Mouse (Mus musculus): ENCODE data around the gene Cenpo.
"Not testable (repeated sequence)": the region's sequence is repeated elsewhere in the genome, so short reads cannot be mapped to it uniquely, and the experiment has no call there.

Cenpo gene

DNA sequence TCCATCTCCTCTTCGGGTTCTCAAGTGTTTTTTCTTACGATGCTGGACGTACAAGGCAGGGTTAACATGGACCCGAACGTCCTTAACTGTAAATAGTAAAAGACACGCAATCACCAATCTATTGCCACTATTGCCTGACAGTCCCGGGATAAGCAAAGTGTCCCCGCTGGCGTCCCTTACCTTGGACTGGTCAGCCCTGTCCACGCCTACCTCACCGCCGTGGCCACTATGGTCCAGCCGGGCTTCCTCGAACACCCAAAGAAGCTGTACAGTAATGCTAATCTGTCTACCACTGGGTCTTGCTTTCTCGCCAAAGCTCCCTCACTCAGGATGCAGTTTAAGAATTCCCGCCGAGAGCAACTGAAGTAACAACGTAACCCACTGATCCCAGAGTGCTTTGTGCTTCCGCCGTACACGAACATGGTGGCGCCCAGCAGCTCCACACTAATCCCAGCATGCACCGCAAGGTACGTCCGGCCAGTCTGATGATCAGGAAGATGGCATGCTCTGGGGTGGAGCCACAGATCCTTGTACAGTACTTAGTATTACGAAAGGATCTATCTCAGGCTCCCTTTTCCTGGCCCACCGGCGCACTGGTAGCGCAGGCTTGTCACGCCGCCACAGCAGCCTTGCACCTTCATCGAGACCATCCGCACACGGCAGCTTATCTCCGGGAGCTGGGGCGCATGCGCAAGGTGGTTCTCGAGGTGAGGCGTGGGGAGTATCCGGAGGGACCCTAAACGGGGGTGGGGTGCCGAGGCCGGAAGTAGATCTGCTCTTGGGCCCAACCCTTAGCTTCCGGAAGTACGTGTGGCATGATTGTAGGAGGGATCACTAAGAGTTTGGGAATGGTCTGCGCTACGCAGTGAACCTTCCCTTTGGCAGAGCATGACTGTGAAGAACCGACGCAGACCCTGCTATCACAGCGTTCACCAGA is at the start of gene Cenpo, which contains the start of gene Ptrhd1:
TSS of gene Cenpo (minus strand) at position 723 of the 937 bp plus-strand sequence.
TSS of gene Ptrhd1 (plus strand) at position 456 of the 937 bp plus-strand sequence.
- DNase-seq (ENCODE audit: low spot score): peak; percentile 97

DNA sequence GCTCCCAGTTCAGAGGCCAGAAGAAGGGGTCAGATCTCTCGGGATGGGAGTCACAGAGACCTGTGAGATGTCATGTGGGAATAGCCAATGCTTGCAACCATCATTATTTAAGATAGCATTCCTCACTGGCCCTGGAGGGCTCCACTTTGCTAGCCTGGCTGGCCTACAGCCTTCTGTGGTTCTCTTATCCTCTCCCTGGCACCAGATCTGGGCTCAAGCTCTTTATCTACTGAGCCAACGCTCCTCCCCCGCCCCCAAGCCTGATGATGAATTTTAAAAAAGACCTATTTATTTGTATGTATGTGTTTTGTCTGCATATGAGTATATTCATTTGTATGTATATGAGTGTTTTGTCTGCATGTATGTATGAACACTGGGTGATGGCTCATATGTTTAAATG is 45.8 kb upstream of the Cenpo start:
- DNase-seq (ENCODE audit: low spot score): no peak

DNA sequence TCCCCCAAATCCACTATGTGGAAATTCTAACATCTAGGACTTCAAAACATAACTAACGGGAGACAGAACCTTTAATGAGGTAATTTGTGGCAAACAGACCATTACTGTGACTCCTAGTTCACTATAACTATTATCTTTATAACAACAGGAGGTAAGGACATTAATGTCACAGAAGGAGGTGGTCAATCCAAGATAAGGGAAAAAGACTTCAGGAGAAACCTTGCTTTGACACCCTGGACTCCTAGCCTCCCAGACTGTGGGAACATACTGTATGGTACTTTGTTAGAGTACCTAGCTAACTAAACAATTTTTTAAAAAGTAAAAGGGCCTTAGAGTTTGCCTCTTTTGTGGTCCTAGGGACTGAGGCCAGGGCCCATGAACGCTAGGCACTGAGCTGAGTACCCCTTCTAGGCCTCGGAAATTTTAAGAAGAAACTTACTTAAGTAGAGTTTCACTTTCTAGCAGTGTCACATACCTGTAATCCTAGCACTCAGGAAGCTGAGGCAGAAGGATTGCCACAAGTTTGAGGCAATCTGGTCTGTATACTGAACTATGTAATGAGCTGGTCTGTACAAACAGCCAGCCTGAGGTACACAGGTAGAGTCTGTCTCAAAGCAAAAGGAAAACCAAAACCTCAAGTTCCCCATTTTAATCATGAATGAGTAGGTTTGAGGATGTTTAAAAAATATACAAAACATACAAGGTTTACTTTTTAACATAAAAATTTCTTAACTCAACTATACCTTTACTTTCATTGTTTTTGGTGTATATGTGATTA is 45.1 kb upstream of the Cenpo start:
- DNase-seq (ENCODE audit: low spot score): no peak

DNA sequence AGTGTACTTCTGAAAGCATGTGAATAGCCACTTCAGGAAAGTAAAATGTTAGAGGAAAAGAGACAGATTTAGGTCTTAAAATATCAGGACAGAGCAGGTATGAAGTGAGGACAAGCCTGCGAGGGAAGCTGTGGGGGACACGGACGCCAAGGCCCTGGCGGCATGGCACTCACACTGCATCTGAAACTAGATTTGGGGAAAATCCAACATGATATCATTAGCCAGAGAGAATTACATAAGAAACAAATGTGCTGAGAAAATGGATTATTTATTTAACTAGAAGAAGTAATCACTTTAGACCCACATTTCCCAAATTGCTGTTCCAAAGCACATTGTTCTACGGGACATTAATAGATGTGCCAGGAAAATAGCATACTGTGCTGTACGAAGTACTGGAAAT is 37.0 kb upstream of the Cenpo start:
- no peak for DNase-seq (ENCODE audit: low spot score)

DNA sequence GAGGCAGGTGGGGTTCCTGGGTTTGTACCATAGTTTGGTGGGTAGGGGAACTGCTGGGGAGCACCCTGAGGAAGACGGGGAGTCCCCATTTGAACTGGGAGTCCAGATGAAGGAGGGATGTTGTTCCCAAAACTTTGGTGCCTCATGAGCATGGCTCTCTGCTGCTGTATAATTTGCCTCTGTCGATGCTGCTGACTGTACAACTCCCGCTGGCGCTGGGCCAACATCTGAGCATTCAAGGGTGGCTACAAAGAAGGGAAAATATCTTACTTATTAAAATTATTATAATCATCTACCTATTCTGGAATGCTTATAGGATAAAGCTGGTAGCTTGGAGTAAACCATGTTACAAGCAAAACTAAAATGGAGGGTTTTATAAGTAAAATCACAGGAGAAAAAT is 33.7 kb upstream of the Cenpo start:
- DNase-seq (ENCODE audit: low spot score): no peak

- no peak for DNase-seq (ENCODE audit: low spot score)
Measured at GRCm38 (mm10) chr12:4252742-4253655, 18.9 kb upstream of the Cenpo start.

- no peak for DNase-seq (ENCODE audit: low spot score)
Measured at GRCm38 (mm10) chr12:4249786-4250185, 15.7 kb upstream of the Cenpo start.

- DNase-seq (ENCODE audit: low spot score): no peak
Measured at GRCm38 (mm10) chr12:4245742-4246141, 11.6 kb upstream of the Cenpo start.

DNA sequence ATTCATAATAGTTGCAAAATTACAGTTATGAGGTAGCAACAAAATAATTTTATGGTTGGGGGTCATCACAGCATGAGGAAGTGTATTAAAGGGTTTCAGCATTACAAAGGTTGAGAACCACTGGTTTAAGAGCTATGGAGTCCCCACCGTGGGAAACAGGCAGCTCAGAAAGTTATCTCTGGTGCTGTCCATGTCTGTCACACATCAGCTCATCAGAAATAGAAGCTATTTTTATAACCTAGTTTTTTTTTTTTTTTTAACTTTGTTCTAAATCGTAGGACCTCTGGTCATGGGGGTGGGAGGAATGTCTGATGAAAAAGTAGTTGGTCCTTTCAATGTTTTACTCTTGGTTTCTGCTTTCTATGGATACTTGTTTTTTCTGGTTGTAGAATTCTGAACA is 9.7 kb upstream of the Cenpo start:
- no peak for DNase-seq (ENCODE audit: low spot score)

GRCm38 (mm10) chr12:4240281-4240680 is 6.2 kb upstream of the Cenpo start:
- not testable (repeated sequence) for DNase-seq (ENCODE audit: low spot score)

DNA sequence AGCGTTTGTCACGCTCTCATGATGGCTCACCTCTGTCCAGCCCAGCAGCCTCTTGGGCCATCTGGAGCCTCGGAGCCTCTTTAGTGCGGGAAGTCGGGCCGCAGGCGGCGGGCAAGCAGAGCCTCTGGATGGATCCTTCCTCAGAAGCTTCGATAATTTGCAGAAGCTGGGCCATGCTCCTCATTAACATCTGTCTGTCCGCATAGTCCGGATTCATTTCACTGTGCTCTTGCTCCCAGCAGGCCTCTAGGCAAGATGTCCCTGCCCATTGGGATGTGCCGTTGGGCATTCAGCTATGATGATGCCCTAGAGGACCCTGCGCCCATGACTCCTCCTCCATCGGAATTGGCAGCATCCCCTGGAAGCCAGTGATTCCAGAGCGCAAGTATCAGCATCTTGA is 3.4 kb upstream of the Cenpo start:
- DNase-seq (ENCODE audit: low spot score): no peak

DNA sequence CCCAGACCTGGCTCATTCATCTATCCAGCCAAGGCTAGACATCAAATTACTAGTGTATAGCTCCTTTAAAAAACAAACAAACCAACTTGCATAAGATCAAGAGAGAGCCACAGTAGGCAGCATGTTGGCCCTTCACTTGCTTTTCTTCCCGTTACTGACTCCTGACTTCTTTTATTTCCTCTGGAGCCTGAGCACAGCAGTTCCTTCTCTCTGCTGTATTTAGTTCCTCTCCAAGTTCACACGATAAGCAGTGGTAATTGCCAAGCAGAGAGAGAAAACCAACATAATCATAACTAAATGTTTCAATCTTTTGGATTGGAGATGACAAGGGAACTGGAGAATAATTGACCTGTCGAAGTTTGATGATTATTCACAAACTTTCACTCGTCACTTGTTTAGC is 1.3 kb downstream of the Cenpo start:
- no peak for DNase-seq (ENCODE audit: low spot score)

DNA sequence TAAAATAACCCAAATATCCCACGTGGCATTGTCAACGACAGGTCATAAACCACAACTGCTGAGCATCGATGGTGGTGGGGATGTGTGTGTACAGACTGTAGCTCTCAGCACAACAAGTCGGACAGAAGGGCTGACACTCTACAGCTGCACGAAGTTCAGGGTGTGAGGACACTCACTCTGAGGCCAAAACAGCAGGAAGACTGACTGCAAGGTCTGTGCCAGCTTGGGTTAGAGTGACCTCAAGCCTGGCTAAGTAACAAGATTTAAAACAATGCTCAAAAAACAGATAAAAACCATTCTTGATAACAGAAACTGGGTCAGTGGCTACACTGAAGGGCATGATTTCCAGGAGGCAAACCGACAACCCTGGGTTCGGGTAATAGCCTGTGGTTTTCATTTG is 3.9 kb downstream of the Cenpo start:
- DNase-seq (ENCODE audit: low spot score): no peak

DNA sequence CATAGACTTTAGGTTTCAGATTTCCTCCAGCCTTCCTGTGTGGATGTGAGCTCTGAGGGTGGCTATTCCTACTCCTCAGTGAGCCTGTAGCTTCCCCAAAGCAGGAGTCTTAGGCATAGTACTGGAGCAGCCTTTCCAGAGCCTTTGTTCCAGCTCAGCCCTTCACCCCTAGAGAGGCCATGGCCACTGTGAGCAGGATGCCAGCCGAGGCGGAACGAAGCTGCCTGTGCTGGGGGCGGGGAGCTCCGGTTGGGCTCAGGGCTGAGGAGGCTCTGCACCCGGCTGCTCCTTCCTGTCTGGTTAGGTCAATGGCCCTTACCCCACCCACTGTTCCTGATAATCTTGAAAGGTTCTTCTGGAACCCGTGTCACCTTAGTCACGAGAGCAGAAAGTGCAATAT is 21.2 kb downstream of the Cenpo start:
- DNase-seq (ENCODE audit: low spot score): peak; percentile 11

DNA sequence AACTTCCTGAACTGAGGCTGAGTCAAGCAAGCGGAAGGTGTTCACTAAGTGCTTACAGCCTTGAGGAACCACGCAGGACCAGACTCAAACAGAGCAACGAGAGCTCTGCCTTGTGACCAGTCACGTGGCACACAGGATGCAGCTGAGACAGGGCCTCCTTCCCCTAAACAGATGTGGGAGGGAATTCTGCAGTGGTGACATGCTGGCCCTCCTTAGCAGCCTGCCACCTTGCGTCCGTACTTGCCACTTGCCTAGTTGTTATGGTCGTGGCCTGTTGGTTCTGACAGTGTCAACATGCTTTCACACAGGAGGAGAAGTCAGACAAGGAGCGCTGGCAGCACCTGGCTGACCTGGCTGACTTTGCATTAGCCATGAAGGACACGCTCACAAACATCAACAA is 22.9 kb downstream of the Cenpo start:
- DNase-seq (ENCODE audit: low spot score): no peak

DNA sequence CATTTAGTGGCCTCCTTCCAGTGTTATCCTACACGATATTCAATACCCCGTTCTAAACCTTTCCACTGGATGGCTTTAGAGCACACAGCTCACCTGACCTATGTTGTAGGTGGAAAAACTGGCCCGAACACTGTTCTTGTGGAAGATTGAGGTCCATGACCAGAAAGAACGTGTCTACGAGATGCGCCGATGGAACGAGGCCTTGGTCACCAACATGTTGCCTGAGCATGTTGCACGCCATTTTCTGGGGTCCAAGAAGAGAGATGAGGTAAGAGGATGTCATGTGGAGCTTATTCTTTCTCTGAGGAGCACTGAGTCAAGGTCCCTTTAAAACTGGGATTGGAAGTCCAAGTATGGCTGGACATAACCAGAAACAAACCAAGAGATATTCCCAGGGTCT is 24.9 kb downstream of the Cenpo start:
- DNase-seq (ENCODE audit: low spot score): no peak

DNA sequence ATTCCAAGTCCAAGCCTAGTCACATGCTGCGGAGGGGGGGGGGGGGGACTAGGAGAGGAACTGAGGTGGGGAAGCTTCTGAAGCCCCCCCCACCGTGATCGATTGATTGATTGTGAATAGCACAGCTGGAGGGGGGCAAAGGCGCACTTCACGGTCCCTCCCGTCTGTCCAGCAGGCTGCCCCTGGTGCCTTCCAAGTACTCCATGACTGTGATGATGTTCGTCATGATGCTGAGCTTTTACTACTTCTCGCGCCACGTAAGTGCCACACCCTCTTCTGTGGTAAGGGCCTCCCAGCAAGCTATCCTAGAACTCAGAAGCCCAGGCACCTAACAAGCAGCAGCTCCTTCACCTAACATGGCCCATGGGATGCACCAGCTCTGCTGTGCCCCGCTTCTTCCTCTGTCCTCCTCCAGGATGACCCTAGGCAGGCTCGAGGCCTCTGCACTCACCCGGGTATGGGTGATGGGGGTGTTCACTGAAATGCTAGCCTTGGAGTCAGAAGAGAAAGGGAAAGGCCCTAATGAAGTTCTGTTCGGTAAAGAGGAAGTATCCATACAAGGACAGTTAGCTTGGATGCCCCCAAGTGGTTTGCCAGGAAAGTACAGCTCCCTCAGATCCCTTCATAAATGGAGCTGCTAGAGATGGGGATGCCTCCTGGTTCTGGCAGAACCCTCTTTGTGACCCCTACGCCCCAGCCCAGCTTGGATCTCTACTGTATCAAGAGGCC is 25.5 kb downstream of the Cenpo start:
- peak; percentile 68 for DNase-seq (ENCODE audit: low spot score)

GRCm38 (mm10) chr12:4206106-4206505 is 28.0 kb downstream of the Cenpo start:
- DNase-seq (ENCODE audit: low spot score): no peak

DNA sequence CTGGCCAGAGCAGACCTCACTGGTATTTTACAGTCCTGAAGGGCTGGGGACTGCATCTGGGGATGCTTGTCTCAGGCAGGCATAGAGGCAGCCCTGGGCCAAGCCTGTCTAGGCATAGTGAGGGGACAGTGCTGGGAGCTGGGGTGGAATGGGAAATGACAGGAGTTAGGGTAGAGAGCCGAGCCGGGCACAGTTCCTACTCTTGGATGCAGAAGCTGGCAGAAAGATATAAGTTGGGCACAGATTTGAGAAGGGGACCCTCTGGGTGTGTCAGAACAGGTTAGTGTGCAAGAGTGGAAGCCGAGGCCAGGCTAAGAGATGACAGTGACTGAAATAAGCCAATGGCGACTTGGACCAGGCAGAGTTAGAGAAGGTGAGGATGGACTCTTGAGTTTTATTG is 31.9 kb downstream of the Cenpo start:
- DNase-seq (ENCODE audit: low spot score): no peak

DNA sequence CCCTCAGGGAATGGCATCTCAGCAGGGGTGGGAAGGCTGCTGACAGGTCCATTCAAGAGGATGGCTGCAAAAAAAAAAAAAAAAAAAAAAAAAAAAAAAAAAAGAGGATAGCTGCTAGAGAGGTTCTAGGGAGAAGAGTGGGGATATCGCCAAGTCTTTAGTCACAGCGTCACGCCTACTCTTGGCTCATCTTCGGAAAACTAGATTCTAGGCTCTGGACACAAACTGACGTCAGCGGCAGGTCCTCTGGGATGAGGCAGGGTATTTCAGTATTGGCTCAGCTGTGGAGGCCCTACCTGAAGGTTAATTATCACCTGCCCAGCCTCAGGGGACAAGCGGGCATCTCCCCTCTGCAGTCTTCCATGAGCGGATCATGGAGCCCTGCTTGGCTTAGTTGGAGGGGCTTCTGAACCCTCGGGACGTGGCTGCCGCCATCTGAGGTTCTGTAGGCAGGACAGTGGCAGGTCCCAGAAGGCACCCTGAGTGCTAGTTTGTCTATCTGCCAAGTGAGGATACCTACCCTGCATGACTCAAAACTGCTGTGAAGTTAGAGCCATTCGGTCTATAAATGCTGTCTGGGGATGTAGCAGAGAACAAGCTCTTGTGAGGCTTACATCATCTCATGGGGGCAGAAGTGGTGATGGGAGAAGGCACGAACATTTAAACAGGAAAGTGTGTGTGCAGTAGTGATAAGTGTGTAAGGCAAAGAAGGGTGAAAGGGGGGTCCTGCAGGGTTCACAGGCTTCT is 32.5 kb downstream of the Cenpo start:
- DNase-seq (ENCODE audit: low spot score): no peak

GRCm38 (mm10) chr12:4199271-4199670 is 34.8 kb downstream of the Cenpo start:
- DNase-seq (ENCODE audit: low spot score): no peak

Data from embryo, embryonic 10.5 days (tissue).